Mouse (Mus musculus) hindbrain, embryonic 16.5 days (tissue): Measurements from ENCODE around the gene Pef1. TPM values are rescaled to one million over a fixed set of nuclear protein-coding genes. Genes with fewer than 3 reads are reported as not detected.

Source experiments
- ATAC-seq: fragments of 200-750 bp; cut with Nextera tagmentation; 2 replicates; pipeline ENCODE4 v1.8.0; 2017; ENCODE audit warnings: moderate TSS enrichment, moderate library complexity
- H3K27ac ChIP-seq: fragments of 300-500 bp; sonication (generic); 2 replicates; pipeline ENCODE4 v1.5.1; 2014; ENCODE audit warnings: low read depth, mild to moderate bottlenecking, control low read depth, low read length, moderate library complexity
- H3K27me3 ChIP-seq: fragments of 300-500 bp; sonication (generic); replicated peaks from 2 replicates; pipeline ENCODE4 v1.6.1; 2014; ENCODE audit warnings: low read length; ENCODE audit not compliant: control insufficient read depth, insufficient read depth
- H3K36me3 ChIP-seq: fragments of 300-500 bp; sonication (generic); 2 replicates; pipeline ENCODE4 v1.6.1; 2014; ENCODE audit warnings: mild to moderate bottlenecking, low read length, moderate library complexity, mixed read lengths; ENCODE audit not compliant: control insufficient read depth, insufficient read depth
- H3K4me1 ChIP-seq: fragments of 300-500 bp; sonication (generic); 2 replicates; pipeline ENCODE4 v1.6.1; 2014; ENCODE audit warnings: low read depth, low read length; ENCODE audit not compliant: control insufficient read depth, insufficient read depth
- H3K4me2 ChIP-seq: fragments of 300-500 bp; sonication (generic); 2 replicates; pipeline ENCODE4 v1.6.1; 2014; ENCODE audit warnings: mild to moderate bottlenecking, low read length, control low read depth, moderate library complexity
- H3K4me3 ChIP-seq: fragments of 300-500 bp; sonication (generic); 2 replicates; pipeline ENCODE4 v1.5.1; 2014; ENCODE audit warnings: mild to moderate bottlenecking, low read length, control low read depth, moderate library complexity
- H3K9ac ChIP-seq: fragments of 300-500 bp; sonication (generic); 2 replicates; pipeline ENCODE4 v1.6.1; 2014; ENCODE audit warnings: low read depth, mild to moderate bottlenecking, control low read depth, low read length, moderate library complexity
- H3K9me3 ChIP-seq: fragments of 300-500 bp; sonication (generic); 2 replicates; pipeline ENCODE4 v1.6.1; 2014; ENCODE audit warnings: mild to moderate bottlenecking, low read length, moderate library complexity; ENCODE audit not compliant: control insufficient read depth
- WGBS: fragments of 180-500 bp; shearing (Covaris S2); extraction: QIAGEN DNeasy Blood & Tissue Kit; methylation state at CpG from one replicate; pipeline ENCODE4 v1.1.7; 2014; 5-methylcytosine and 5-hydroxymethylcytosine counted together
- polyA plus RNA-seq: library from polyadenylated mRNA; unstranded; fragments of >200 nt; fragmentation: Nextera tagmentation; extraction: Ambion mirVana; gene quantifications from 2 replicates; pipeline ENCODE4 v1.2.1, GENCODE M21; 2015

Gene Pef1
- polyA plus RNA-seq, 1 experiment from 2014 or later = 71.3 TPM

DNA sequence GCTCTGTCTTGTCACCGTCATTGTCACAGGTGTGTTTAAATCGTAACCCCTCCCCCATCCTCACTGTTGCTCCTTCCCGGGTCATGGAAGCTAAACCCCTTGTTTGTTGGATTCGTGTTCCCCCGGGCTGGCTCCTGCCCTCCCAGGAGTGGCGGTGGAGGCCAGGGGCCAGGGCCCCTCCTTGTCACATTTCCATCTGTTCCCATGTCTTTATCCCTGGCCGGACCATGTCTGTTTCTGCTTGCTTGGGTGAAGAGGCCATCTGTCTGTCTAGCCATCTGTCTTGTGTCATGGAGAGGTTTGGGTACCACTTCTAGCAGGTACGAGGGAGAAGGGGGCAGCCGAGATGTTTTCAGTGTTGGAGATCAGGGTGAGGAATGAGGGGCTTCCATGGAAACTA lies 20.1 kb upstream of the Pef1 start:
- Histone ChIP-seq H3K9ac (no peak overlapping the region), H3K4me1 (peaks cover 32% of the 10 kb centered on the region), H3K9me3 (no peaks in the 10 kb centered on the region), H3K27ac (no peak overlapping the region), H3K36me3 (no peaks in the 10 kb centered on the region), H3K4me3 (no peak overlapping the region), H3K27me3 (no peaks in the 10 kb centered on the region; the same call in 1 of the 2 replicates), H3K4me2 (no peak overlapping the region)
- ATAC-seq = no peak
- WGBS = 49% methylated on average over 9 of the region's 9 CpGs

DNA sequence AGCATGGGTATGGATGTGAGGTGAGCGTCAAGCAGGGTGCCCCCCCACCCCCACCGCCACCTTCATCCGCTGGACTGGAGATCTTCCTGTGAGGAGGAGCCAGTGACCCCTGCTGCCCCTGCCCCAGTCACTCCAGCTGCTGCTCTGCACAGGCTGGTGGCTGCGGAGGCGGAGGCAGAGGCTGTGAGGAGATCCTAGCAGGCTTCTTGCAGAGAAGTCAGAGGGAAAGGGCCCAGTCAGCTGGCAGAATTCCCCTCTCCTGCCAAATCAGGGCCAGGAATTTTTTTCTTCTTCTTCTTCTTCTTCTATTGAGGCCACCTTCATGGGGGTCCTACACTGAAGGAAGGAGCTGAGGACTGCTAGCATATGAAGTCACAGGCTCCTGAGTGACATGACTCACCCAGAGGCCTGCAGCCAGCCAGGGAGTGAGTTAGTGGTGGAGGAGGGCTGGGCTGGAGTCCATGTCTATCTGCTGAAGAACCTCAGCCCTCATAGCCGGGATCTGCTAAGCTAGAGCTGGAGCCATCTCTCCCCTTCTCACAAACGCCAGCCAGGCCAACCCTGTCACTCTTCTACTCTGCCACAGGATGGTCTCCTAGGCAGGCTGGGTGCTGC lies 17.9 kb upstream of the Pef1 start:
- H3K4me2 ChIP-seq = no peak overlapping the region
- H3K27me3 ChIP-seq = peaks cover 4% of the 10 kb centered on the region
- H3K4me1 ChIP-seq = peaks cover 25% of the 10 kb centered on the region
- no peak overlapping the region for H3K27ac ChIP-seq
- no peak overlapping the region for H3K4me3 ChIP-seq
- no peak overlapping the region for H3K9ac ChIP-seq
- ATAC-seq = no peak
- no peaks in the 10 kb centered on the region for H3K9me3 ChIP-seq
- no peaks in the 10 kb centered on the region for H3K36me3 ChIP-seq
- WGBS = 37% methylated on average over 7 of the region's 7 CpGs

DNA sequence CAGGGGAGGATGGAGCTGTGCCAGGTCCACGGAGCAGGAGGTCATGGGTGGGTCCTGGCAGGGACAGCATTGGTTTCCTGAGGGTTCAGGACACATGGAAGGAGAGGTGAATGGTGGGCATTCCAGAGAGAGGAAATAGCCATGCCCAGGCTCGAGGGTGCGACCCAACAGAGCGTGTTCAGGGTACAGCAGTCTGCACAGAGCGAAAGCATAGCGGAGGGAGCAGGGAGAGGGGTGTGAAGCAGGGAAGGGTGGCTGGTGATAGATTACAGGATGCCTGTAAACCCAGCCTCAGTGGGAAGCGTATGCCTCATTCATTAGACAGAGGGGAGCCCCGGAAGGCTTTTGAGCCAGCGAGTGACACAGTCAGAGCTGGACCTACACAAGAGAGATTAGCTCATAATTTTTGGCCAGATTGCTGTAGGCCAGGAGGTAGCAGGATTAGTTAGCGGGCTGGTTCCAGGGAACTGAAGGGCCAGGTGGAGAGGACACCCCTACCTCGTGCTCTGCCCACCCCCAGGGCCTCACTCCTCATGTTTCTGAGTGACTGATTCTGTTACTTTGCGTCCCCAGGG lies 17.0 kb upstream of the Pef1 start:
- WGBS = 70% methylated on average over 12 of the region's 12 CpGs
- Histone ChIP-seq H3K4me1 (peaks cover 25% of the 10 kb centered on the region), H3K27me3 (peaks cover 4% of the 10 kb centered on the region), H3K4me3 (no peak overlapping the region), H3K27ac (no peak overlapping the region), H3K9me3 (no peaks in the 10 kb centered on the region), H3K36me3 (no peaks in the 10 kb centered on the region), H3K9ac (no peak overlapping the region), H3K4me2 (no peak overlapping the region)
- no peak for ATAC-seq

DNA sequence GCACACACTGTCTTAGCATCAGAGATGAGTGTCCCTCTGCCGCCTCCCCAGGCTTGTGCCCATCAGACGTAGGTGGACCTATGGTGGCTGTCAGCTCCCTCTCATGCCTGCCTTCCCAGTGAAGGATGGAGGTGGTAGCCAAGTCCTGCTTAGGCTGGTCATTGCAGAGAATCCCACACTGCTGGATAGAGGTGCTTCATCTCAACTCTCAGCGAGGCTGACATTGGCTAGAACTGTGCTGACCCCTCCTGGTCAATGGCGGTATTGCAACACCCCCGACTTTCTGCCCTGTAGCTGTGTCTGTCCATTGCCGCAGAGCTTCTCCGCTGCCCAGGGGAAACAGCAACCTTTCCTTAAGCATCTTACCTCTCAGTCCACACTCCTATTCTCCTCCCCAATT lies 15.1 kb upstream of the Pef1 start:
- no peaks in the 10 kb centered on the region for H3K9me3 ChIP-seq
- peaks cover 4% of the 10 kb centered on the region for H3K27me3 ChIP-seq
- no peaks in the 10 kb centered on the region for H3K36me3 ChIP-seq
- H3K4me2 ChIP-seq = no peak overlapping the region
- no peak overlapping the region for H3K4me3 ChIP-seq
- H3K4me1 ChIP-seq = peaks cover 14% of the 10 kb centered on the region
- no peak overlapping the region for H3K9ac ChIP-seq
- no peak overlapping the region for H3K27ac ChIP-seq
- WGBS = 14% methylated on average over 7 of the region's 7 CpGs
- ATAC-seq = peak; percentile 76

DNA sequence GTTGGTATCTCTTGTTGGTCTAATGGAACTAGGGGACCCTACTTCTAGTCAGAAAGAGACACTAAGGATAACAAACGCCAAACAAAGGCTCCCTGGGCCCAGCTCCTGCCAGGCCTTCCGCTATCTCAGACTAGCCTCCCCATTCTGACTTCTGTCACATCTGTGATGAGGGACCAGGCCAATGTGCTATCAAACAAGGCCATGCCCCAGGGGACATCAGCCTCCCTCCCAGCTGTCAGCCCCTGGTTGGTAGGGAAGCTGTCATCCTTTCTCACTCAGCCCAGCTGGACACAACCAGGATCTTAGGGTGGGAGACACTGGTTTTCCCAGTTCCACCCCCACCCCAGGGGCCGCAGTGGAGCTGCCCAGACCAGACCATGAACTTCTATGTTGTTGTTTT lies 7.2 kb upstream of the Pef1 start:
- no peaks in the 10 kb centered on the region; the same call in 1 of the 2 replicates for H3K27me3 ChIP-seq
- no peak for ATAC-seq

DNA sequence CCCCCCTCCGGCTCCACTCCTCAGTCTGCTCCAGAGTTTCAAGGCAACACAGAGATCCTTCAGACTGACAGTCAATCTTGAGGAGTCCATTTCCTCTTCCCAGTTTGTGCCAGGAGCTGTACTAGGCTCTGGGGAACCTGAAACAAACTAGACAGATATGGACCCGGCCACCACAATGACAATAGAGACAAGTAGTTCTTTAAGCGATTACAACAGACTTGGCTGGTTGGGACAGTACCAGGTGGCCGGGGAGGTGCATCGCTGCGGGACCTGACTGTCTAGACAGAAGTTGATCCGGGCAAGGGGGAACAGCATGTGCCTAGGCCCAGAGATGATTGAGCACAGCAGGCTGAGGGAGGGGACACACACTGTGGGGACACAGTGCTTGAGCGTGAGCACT lies 1.2 kb upstream of the Pef1 start:
- Histone ChIP-seq H3K9ac (no peak overlapping the region), H3K36me3 (no peaks in the 10 kb centered on the region), H3K27me3 (no peaks in the 10 kb centered on the region; the same call in 1 of the 2 replicates), H3K9me3 (no peaks in the 10 kb centered on the region), H3K4me2 (no peak overlapping the region), H3K27ac (no peak overlapping the region), H3K4me1 (peaks cover 6% of the 10 kb centered on the region), H3K4me3 (no peak overlapping the region)
- 18% methylated on average over 8 of the region's 8 CpGs for WGBS
- ATAC-seq = peak; percentile 69

More for the DNA sequence above, 7.2 kb upstream of the Pef1 start:
- no peaks in the 10 kb centered on the region for H3K36me3 ChIP-seq
- no peak overlapping the region for H3K4me2 ChIP-seq
- no peak overlapping the region for H3K4me3 ChIP-seq
- WGBS = 45% methylated on average over 3 of the region's 3 CpGs
- no peak overlapping the region for H3K27ac ChIP-seq
- no peaks in the 10 kb centered on the region for H3K9me3 ChIP-seq
- H3K9ac ChIP-seq = no peak overlapping the region
- H3K4me1 ChIP-seq = no peaks in the 10 kb centered on the region

DNA sequence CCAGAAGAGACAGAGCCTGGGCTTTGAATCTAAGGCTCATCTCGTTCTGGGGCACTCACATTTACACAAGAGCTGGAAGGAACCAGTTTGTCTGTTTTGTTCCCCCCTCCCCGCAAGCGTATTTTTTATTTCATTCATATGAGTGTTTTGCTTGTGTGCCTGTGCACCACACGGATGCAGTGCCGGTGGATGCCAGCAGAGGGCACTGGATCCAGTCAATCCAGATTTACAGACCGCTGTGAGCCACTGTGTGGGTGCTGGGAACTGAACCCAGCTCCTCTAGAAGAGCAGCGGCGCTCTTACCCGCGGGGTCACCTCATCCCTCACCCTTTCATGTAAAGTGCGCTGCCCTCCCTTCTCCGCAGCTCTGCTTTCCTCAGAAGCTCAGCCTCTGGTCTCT lies 1.3 kb downstream of the Pef1 start:
- no peak overlapping the region for H3K9ac ChIP-seq
- H3K9me3 ChIP-seq = no peaks in the 10 kb centered on the region
- H3K27me3 ChIP-seq = no peaks in the 10 kb centered on the region; the same call in 1 of the 2 replicates
- H3K27ac ChIP-seq = no peak overlapping the region
- WGBS = 80% methylated on average over 12 of the region's 12 CpGs
- no peak for ATAC-seq
- no peak overlapping the region for H3K4me2 ChIP-seq
- H3K36me3 ChIP-seq = no peaks in the 10 kb centered on the region
- H3K4me1 ChIP-seq = peaks cover 12% of the 10 kb centered on the region
- H3K4me3 ChIP-seq = no peak overlapping the region

DNA sequence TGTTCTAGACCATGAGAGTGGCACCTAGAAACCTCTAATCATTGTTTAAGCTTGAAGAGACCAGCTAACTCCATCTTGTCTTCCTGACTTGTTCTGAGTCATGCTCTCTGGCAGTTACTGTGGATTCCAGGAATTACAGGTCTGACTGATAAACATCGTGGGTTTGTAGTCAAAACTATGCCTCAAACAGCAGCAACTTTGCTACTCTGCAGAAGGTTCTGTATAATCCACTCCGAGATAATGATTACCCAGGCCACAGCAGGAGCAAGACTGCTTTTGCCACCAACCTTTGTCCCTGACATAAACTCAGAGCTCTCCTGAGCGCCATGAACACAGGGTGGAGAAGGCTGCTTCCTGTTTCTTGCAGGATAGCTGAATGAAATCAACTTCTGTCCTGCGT lies 2.2 kb downstream of the Pef1 start:
- Histone ChIP-seq H3K27ac (no peak overlapping the region), H3K36me3 (no peaks in the 10 kb centered on the region), H3K27me3 (no peaks in the 10 kb centered on the region), H3K4me2 (no peak overlapping the region), H3K4me3 (no peak overlapping the region), H3K4me1 (peaks cover 14% of the 10 kb centered on the region), H3K9ac (no peak overlapping the region), H3K9me3 (no peaks in the 10 kb centered on the region)
- ATAC-seq = no peak
- 82% methylated on average over 4 of the region's 4 CpGs for WGBS

DNA sequence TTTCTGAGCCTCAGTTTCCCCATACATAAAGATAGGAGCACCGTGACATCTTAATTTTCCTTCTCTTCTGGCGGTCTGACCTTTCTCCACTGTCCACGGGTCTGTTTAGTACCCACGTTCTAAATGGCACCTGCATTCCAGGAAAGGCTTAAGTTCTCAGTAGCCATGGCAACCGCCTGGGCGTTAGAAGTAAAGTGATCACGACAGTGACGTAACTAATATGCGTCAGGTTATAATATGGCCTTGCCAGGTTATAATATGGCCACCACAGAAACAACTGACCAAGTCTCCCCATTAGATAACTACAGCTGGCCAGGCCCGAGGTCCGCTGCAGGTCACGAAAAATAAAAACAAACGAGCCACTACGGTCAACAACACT lies 4.7 kb downstream of the Pef1 start:
- Histone ChIP-seq H3K36me3 (no peaks in the 10 kb centered on the region), H3K4me1 (peaks cover 12% of the 10 kb centered on the region), H3K4me2 (peak overlapping the region; percentile 48), H3K27me3 (no peaks in the 10 kb centered on the region), H3K9ac (no peak overlapping the region), H3K9me3 (no peaks in the 10 kb centered on the region), H3K4me3 (peak overlapping the region; percentile 53), H3K27ac (peak overlapping the region; percentile 45; the same call in 1 of the 2 replicates)
- 8% methylated on average over 14 of the region's 14 CpGs for WGBS
- ATAC-seq = peak; percentile 85
